Mouse (Mus musculus) ovary, postnatal 14 days (tissue): ENCODE data around the gene Samt1.
"Not testable (repeated sequence)": the region's sequence is repeated elsewhere in the genome, so short reads cannot be mapped to it uniquely, and the experiment has no call there.

Experiments
- DNase-seq: peaks from one replicate; pipeline ENCODE4 v3.0.0; 2022; ENCODE audit warnings: low spot score

Samt1 gene

GRCm38 (mm10) chrX:154012540-154012939 lies at the start of gene Samt1:
TSS of gene Samt1 (minus strand) at chrX:154012640.
- not testable (repeated sequence) for DNase-seq

- not testable (repeated sequence) for DNase-seq
These were observed 42.5 kb upstream of the Samt1 start, which contains the start of gene Gm10057 for GRCm38 (mm10) chrX:154054939-154055338. TSS of gene Gm10057 (minus strand) at chrX:154055039.

- DNase-seq = not testable (repeated sequence)
These were observed 21.3 kb upstream of the Samt1 start, which contains the start of gene 4921511M17Rik for GRCm38 (mm10) chrX:154033727-154034126. TSS of gene 4921511M17Rik (minus strand) at chrX:154033827.

- not testable (repeated sequence) for DNase-seq
These were observed 35.5 kb downstream of the Samt1 start for GRCm38 (mm10) chrX:153976914-153977313.

GRCm38 (mm10) chrX:153976467-153976866 lies 36.0 kb downstream of the Samt1 start:
- DNase-seq = not testable (repeated sequence)

GRCm38 (mm10) chrX:153974450-153974849 lies 38.0 kb downstream of the Samt1 start:
- DNase-seq = no peak

GRCm38 (mm10) chrX:153952866-153953265 lies 59.6 kb downstream of the Samt1 start:
- not testable (repeated sequence) for DNase-seq
